Mouse (Mus musculus): Measurements from ENCODE around the gene Mtfr2. TPM values are rescaled to one million over a fixed set of nuclear protein-coding genes. Genes with fewer than 3 reads are reported as not detected.

The Mtfr2 gene
- total RNA-seq, 2 experiments from 2014 or later = 16.0 to 42.3 TPM

DNA sequence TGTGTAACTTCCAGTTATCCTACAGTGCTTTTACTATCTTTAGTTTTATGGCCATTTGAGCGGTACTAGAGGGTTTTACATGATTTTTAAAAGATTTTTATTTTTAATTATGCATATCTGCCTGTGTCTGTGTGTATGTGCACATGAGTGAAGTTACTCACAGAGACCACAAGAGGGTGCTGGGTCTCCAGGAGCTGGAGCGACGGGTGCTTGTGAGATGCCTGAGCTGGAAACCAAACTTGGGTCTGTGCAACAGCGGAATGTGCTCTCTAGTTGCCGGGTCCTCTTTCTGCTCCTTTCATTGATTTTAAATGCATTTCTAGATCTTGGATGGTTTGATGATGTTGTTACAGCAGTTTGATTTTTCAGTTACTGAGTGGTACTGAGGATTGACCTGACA lies 24.5 kb downstream of the Mtfr2 start:
- ATAC-seq (replicated peaks; ENCODE audit: low FRiP score, poor library complexity, severe bottlenecking) = no peak

DNA sequence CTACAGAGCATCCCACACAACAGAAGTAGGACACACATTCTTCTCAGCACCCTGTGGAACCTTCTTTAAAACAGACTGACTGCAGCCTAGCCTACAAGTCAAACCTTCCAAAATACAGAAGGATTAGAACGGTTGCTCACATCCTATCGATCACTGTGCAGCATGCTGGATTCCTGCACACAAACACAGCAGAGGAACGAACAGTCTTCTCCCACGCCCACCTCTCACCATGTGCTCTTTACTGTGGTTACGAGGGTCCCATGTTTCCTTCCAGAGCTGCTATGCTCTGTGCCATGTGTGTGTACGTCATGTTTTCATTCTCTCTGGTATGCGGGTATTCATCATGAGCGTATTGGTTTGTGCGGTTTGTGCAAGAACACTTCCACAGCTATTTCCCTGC lies 30.1 kb downstream of the Mtfr2 start:
- ATAC-seq (replicated peaks; ENCODE audit: low FRiP score, poor library complexity, severe bottlenecking) = no peak

DNA sequence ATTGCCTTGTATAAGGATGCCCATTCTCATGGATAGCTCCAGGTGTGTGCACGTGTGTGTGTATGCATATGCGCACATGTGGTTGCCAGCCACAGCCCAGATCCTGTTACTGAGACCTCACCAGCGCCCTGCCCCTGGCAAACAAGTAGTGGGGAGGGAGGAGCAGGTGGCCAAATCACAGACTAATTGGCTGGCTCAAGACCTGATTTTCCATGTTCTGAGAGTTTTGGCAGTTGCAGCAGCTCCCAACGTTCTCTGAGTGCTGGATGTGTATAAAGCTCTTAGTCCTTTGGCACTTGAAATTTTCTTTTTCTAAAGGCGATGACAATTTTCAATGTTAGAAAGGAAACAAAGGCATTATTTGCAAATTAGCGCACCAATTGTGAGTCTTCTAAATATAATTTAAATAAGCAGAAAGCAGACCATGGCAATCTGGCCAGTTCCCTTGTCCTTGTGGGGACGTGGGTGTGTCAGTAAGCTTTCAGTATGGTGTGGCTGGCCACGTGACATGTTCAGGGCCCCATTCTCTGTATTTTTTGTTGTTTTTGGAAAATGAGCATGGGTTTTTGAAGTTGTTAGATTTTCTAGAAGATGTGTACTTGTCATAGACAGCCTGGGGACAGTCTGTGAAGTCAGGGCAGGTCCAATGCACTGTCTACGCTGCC lies 31.6 kb downstream of the Mtfr2 start:
- no peak for ATAC-seq (replicated peaks; ENCODE audit: low FRiP score, poor library complexity, severe bottlenecking)

DNA sequence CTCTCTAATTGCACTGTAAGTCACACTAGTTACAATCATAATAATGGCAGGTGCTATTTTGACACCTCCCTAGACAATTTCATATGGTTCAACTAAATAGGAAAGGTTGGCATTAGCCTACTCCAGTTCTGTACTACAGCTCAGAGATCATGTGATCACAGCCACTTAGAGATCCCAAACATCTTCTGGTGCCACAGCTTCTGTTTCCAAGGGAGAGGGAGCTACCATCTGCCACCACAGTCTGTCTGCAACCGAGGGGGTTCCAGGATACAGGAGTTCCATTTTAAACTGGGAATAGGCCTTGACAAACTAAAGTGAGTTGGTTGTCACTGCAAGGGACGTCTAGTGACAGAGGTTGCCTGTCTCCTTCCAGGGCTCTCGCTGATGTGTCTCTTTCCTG lies 33.2 kb downstream of the Mtfr2 start:
- no peak for ATAC-seq (replicated peaks; ENCODE audit: low FRiP score, poor library complexity, severe bottlenecking)

DNA sequence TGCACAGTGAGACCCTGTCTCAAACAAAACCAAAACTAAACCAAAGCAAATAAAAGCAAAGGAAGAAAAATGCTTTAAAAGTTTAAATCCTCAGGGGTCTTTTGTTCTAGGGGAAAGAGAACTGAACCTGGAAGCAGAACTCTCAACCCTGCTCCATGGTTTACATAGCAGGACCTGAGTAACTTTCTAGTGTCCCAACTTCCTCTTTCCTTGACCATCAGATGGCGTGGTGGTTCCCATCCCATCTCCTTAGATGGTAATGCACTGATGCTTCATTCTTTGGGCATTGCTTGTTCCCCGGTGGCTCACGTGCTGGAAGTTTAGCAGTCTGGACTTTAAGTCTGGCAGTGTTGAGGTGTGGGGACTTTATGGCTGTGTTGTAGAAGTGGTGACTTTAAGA lies 33.8 kb downstream of the Mtfr2 start:
- no peak for ATAC-seq (replicated peaks; ENCODE audit: low FRiP score, poor library complexity, severe bottlenecking)

DNA sequence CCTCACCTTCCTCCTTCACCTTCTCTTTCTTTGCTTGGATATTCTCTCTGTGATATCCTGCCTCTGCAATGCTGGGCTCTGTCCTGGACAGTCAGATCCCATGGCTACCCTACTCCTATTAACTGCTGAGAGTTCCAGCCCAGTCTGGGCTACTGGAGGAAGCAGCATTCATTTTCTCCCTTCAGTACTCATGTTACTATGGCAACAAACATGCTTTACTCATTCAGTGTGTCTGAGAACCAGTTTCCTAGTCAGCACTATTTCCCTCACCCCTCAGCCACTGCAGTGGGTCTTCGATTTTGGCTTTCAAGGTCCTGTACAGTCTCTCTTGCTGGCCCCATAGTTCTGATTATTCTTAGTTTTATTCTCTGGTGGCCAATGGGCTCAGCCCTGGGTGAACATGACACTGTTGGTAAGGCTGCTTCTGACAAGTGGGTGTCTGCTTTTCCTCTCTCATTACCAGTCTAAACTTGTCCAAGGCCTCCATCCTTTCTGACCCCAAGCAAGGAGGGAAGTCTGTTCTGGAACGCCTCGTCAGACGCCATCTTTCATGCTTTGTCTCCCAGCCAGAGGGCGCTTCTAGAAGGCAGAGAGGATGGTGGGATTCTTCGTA lies 35.3 kb downstream of the Mtfr2 start:
- ATAC-seq (replicated peaks; ENCODE audit: low FRiP score, poor library complexity, severe bottlenecking) = no peak

DNA sequence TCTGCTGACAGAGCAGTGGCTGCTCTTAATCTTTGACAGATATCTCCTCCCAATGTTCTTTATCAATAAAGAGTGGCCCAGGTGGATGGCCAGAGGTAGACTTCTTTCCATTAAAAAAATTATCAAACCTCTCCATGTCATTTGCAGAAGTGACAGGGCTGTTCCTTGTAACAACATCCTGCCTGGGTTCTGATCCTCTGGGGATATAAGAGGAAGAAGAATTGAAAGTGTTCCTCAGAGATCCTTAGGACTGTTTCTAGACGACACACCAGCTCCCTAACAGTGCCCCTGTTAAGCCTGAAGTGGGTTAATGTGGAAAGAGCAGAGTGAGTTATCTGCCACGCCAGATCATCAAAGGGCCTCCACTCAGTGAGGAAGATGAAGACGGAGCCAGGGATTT lies 43.0 kb downstream of the Mtfr2 start:
- no peak for ATAC-seq (replicated peaks; ENCODE audit: low FRiP score, poor library complexity, severe bottlenecking)

DNA sequence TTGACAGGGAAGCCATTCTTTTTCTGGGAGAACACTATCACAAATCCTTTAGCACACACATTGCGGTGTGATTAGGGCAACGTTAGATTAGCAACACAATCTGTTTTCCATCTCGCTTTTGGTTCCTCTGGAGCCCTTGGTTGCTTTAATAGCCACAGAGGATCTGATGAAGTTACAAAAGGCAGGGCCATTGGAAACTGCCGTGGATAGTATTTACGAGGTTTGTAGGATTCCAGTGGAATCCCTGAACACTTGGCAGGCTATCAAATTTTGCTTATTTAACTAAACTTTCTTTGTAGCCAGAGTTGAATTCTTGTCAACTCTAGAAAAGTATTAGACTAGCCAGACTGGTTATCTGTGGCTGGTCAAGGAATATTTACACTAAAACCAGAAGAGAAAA lies 47.2 kb downstream of the Mtfr2 start:
- ATAC-seq (replicated peaks; ENCODE audit: low FRiP score, poor library complexity, severe bottlenecking) = no peak

DNA sequence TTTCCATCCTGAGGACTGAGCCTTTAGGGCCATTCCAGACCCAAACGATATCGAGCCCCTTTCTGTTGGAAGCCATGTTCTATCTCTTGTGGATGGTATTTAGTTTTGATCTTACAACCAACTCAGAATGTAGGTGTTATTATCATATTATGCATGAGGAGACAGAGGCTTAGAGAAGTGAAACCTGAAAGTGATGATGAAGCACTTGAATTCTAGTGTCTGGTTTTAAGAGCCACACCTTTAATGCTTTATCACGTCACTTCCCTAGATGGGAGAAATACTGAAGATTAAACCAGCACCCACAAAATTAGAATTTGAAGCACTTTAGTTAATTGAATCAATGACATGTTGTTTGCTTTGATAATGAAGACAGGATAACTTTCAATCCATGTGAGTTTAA lies 48.2 kb downstream of the Mtfr2 start:
- ATAC-seq (replicated peaks; ENCODE audit: low FRiP score, poor library complexity, severe bottlenecking) = no peak

DNA sequence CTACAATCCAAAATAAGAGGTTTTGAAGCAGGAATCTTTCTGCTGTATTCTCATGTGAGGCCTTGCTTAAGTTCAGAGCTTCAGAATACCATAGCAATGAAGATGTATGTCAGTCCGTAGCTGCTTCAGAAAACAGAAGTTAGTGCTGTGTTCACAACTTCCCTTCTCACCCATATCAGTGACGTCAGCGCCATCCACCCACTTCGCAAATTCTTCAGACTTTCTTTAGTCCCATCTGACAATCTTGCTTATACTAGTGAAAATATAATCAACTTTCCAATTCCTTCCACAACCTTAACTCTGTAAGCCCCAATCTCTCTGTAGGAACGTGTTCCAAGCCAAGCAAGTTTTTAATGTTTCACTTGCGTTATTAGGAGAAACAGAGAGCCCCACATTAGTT lies 50.7 kb downstream of the Mtfr2 start:
- ATAC-seq (replicated peaks; ENCODE audit: low FRiP score, poor library complexity, severe bottlenecking) = no peak

DNA sequence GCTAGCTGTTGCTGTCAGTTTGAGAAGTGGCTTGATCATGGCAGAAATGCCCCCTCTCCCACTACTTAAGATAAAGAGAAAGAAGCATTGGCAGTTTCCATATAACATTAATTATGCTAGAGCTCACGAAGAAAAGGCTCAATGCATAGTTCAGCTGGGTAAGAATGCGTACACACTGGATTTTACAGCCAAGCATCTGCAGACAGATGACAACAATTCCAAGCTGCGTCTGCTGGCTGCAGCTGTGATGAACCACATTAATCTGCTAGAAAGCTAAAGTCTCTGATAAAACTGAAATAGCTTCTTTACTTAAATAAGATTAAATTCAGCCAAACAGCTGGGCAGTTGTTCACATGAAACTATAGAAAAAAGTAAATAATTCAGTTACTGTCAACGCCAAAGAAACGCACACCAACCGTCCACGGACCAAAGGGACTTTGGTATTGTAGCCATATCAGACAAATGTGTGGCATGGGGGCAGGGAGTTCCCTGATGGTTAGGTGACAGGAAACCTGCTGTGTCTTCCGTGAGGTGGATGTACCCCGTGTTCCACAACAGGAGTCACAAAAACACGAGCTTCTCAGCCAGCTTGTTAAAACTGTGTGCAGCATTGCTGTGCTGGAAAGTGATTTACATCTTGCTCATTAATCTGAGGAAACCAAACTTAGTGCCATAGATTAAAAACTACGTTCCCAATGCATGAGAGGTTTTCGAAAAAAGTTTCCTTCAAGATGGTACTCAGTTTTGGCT lies 51.2 kb downstream of the Mtfr2 start:
- ATAC-seq (replicated peaks; ENCODE audit: low FRiP score, poor library complexity, severe bottlenecking) = no peak

DNA sequence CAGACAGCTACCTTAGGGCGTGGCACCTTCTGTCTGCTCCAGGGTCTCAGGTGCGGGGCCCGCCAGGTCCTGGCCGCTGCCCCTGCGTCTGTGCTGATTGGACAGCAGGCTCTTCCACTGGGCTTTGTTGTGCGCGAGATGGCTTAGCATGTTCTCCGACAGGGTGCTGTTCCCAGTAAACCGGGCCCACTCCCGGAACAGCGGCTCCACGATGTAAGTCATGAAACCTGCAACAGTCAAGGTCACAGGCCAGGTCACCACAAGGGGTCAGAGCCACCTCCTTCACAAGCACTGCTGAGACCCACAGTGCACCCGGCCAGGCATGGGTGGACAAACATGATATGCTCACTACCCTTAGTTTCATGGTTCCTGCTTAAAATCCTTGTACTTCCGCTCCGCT lies 52.8 kb downstream of the Mtfr2 start:
- ATAC-seq (replicated peaks; ENCODE audit: low FRiP score, poor library complexity, severe bottlenecking) = no peak

DNA sequence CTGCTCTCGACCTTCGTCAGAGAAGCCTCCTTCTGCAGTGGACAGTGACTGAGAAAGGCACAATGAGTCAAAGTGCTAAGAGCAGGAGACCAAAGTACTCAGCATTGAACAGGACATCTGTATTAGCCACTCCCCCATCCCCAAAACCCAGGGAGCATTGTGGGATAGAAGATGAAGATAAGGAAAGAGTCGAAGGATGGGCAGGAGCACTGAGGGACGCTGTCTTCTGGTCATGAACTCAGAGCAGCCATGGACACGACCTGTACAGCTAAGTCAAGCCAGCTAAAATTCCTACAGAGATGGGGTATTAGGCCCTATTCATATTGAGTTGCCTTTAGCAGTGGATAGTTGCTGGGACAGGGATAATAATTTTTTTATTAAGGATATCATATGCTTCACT lies 55.4 kb downstream of the Mtfr2 start:
- no peak for ATAC-seq (replicated peaks; ENCODE audit: low FRiP score, poor library complexity, severe bottlenecking)

DNA sequence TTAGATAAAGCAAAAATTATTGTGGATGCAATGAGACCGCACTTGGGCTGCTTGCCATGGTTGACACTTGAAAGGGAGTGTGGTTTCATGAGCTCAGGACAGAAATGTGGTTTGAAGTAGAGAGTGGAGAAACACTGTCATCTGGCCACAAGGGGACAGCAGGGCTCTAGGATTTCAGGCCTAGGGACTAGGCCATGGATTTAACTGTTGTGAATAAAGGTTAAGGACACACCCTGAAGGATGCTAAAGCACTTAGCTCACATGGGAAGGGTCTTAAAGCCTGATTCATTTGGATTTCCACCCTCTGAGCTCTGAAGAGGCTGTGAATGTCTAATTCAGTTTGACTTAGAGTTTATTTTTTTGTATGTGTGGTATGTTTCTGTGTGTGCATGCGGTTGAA lies 57.9 kb downstream of the Mtfr2 start:
- no peak for ATAC-seq (replicated peaks; ENCODE audit: low FRiP score, poor library complexity, severe bottlenecking)

DNA sequence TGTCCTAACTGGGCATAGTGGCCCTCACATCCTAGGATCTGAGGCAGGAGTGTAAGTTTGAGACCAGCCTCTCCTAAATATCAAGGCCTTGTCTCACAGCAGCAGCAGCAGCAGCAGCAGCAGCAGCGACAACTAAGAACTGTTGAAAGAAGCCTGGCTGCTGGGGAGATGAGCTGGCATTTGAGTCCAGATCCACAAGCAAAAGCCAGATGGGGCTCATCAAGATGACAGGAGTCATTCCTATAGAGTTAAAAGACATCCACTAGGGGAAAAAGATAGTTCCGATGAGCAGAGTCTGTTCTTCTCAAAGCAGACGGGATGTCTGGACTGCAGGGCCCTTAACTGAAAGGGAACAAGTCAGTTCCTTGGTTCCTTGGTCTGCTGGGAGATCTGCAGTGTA lies 60.8 kb downstream of the Mtfr2 start:
- no peak for ATAC-seq (replicated peaks; ENCODE audit: low FRiP score, poor library complexity, severe bottlenecking)

DNA sequence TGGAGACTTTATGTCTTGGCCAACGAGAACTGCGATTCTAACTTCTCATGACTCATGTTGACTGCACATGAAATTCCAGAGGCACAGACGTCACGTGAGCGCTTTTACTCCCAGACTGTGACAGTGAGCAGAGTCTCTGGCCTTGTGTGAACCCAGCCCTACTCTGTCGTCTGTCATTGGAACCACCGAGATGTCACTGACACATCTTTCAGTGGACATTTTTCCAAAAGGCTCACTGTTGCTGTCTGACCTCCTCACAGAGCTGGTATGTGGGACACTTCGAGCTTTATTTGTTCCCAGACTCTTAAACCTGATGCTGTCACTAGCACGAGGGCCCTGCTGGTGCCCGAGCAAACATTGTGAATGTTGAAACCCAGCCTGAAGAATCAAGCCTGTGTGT lies 61.6 kb downstream of the Mtfr2 start:
- ATAC-seq (replicated peaks; ENCODE audit: low FRiP score, poor library complexity, severe bottlenecking) = no peak

Other genes starting within 250 kb of the Mtfr2 start
- gene Map7, start 199.3 kb upstream of the Mtfr2 start, total RNA-seq (2015; ENCODE audit: low replicate concordance) = 0.84 and 2.2 TPM in 2 replicates
- 1.0 and 4.8 TPM in 2 replicates for gene Map7, start 199.3 kb upstream of the Mtfr2 start, total RNA-seq (2017; ENCODE audit: low replicate concordance)
- 223 and 225 TPM in 2 replicates for gene Bclaf1, start 35.3 kb upstream of the Mtfr2 start, total RNA-seq (2015; ENCODE audit: low replicate concordance)
- 379 and 392 TPM in 2 replicates for gene Bclaf1, start 35.3 kb upstream of the Mtfr2 start, total RNA-seq (2017; ENCODE audit: low replicate concordance)